Mouse (Mus musculus) neural tube, embryonic 14.5 days (tissue): ENCODE measurements around the gene Adam4. TPM values are rescaled to one million over a fixed set of nuclear protein-coding genes. Genes with fewer than 3 reads are reported as not detected.

ENCODE experiments used
- polyA plus RNA-seq: library from polyadenylated mRNA; unstranded; fragments of >200 nt; fragmentation: Nextera tagmentation; extraction: Ambion mirVana; gene quantifications from 2 replicates; pipeline ENCODE4 v1.2.1, GENCODE M21; 2014

Gene Adam4
- polyA plus RNA-seq, 1 experiment from 2014 or later: 0.74 TPM

Other genes with a start within 250 kb of the Adam4 start
- gene Slc8a3, start 88.8 kb downstream of the Adam4 start, polyA plus RNA-seq: 12.7 and 13.0 TPM in 2 replicates
- gene Gm4787, start 42.5 kb downstream of the Adam4 start, polyA plus RNA-seq: 0.36 and 0.43 TPM in 2 replicates
- 133 and 138 TPM in 2 replicates for gene Cox16, start 63.2 kb upstream of the Adam4 start, polyA plus RNA-seq
- gene Gm20498, start 111.0 kb upstream of the Adam4 start, polyA plus RNA-seq: 35.6 and 47.2 TPM in 2 replicates
- 37.1 and 40.5 TPM in 2 replicates for gene Synj2bp, start 111.0 kb upstream of the Adam4 start, polyA plus RNA-seq
- gene Adam21, start 146.5 kb upstream of the Adam4 start, polyA plus RNA-seq: 1.6 TPM in 2 replicates
- gene Med6, start 173.1 kb upstream of the Adam4 start, polyA plus RNA-seq: 39.5 and 46.1 TPM in 2 replicates
- gene Ttc9, start 209.3 kb upstream of the Adam4 start, polyA plus RNA-seq: 15.9 and 19.7 TPM in 2 replicates